Mouse (Mus musculus): ENCODE measurements around the gene Soat1. TPM values are rescaled to one million over a fixed set of nuclear protein-coding genes. Genes with fewer than 3 reads are reported as not detected.

Gene Soat1
- polyA plus RNA-seq, 1 experiment from 2014 or later = 19.7 TPM

GRCm38 (mm10) chr1:156471955-156472354, 2.2 kb downstream of the Soat1 start:
- Histone ChIP-seq H3K27me3 (ENCODE audit: control insufficient read depth, insufficient read depth, low read length) (no peaks in the 10 kb centered on the region), H3K4me3 (ENCODE audit: low read depth, low read length) (no peak overlapping the region), H3K9me3 (ENCODE audit: control insufficient read depth, low read length) (no peaks in the 10 kb centered on the region), H3K9ac (ENCODE audit: low read length) (no peak overlapping the region), H3K4me2 (ENCODE audit: low read depth) (no peak overlapping the region), H3K4me1 (ENCODE audit: control insufficient read depth, insufficient read depth, low read length) (no peaks in the 10 kb centered on the region), H3K36me3 (ENCODE audit: control insufficient read depth, insufficient read depth, low read length) (no peaks in the 10 kb centered on the region), H3K27ac (ENCODE audit: low read depth, low read length) (no peak overlapping the region)
- WGBS = 88% methylated on average over 7 of the region's 7 CpGs
- ATAC-seq (ENCODE audit: insufficient read depth, low FRiP score, low TSS enrichment) (no peak), DNase-seq (ENCODE audit: low spot score) (no peak)

- ATAC-seq (ENCODE audit: insufficient read depth, low FRiP score, low TSS enrichment) = no peak
- Histone ChIP-seq H3K4me3 (ENCODE audit: low read depth, low read length) (no peak overlapping the region), H3K9ac (ENCODE audit: low read length) (no peak overlapping the region), H3K27ac (ENCODE audit: low read depth, low read length) (no peak overlapping the region), H3K4me2 (ENCODE audit: low read depth) (no peak overlapping the region), H3K27me3 (ENCODE audit: control insufficient read depth, insufficient read depth, low read length) (no peaks in the 10 kb centered on the region), H3K36me3 (ENCODE audit: control insufficient read depth, insufficient read depth, low read length) (no peaks in the 10 kb centered on the region), H3K9me3 (ENCODE audit: control insufficient read depth, low read length) (no peaks in the 10 kb centered on the region), H3K4me1 (ENCODE audit: control insufficient read depth, insufficient read depth, low read length) (no peaks in the 10 kb centered on the region)
- DNase-seq (ENCODE audit: low spot score) = no peak
- 94% methylated on average over 3 of the region's 3 CpGs for WGBS
Observed at GRCm38 (mm10) chr1:156471071-156471470, 3.1 kb downstream of the Soat1 start.

GRCm38 (mm10) chr1:156470557-156470956, 3.6 kb downstream of the Soat1 start:
- Histone ChIP-seq H3K27me3 (ENCODE audit: control insufficient read depth, insufficient read depth, low read length) (no peaks in the 10 kb centered on the region), H3K9ac (ENCODE audit: low read length) (no peak overlapping the region), H3K4me2 (ENCODE audit: low read depth) (no peak overlapping the region), H3K9me3 (ENCODE audit: control insufficient read depth, low read length) (no peaks in the 10 kb centered on the region), H3K4me3 (ENCODE audit: low read depth, low read length) (no peak overlapping the region), H3K36me3 (ENCODE audit: control insufficient read depth, insufficient read depth, low read length) (peaks cover 5% of the 10 kb centered on the region; the same call in 1 of the 2 replicates), H3K4me1 (ENCODE audit: control insufficient read depth, insufficient read depth, low read length) (no peaks in the 10 kb centered on the region), H3K27ac (ENCODE audit: low read depth, low read length) (no peak overlapping the region)
- 90% methylated on average over 7 of the region's 7 CpGs for WGBS
- DNase-seq (ENCODE audit: low spot score) = no peak
- ATAC-seq (ENCODE audit: insufficient read depth, low FRiP score, low TSS enrichment) = no peak

GRCm38 (mm10) chr1:156468576-156468975, 5.6 kb downstream of the Soat1 start:
- Histone ChIP-seq H3K27me3 (ENCODE audit: control insufficient read depth, insufficient read depth, low read length) (no peaks in the 10 kb centered on the region), H3K9ac (ENCODE audit: low read length) (no peak overlapping the region), H3K4me1 (ENCODE audit: control insufficient read depth, insufficient read depth, low read length) (no peaks in the 10 kb centered on the region), H3K36me3 (ENCODE audit: control insufficient read depth, insufficient read depth, low read length) (peaks cover 5% of the 10 kb centered on the region; the same call in 1 of the 2 replicates), H3K4me3 (ENCODE audit: low read depth, low read length) (no peak overlapping the region), H3K4me2 (ENCODE audit: low read depth) (no peak overlapping the region), H3K27ac (ENCODE audit: low read depth, low read length) (no peak overlapping the region), H3K9me3 (ENCODE audit: control insufficient read depth, low read length) (no peaks in the 10 kb centered on the region)
- 85% methylated on average over 3 of the region's 3 CpGs for WGBS
- ATAC-seq (ENCODE audit: insufficient read depth, low FRiP score, low TSS enrichment) (no peak), DNase-seq (ENCODE audit: low spot score) (no peak)

- no peak overlapping the region for H3K4me2 ChIP-seq (ENCODE audit: low read depth)
- no peak overlapping the region for H3K9ac ChIP-seq (ENCODE audit: low read length)
- H3K36me3 ChIP-seq (ENCODE audit: control insufficient read depth, insufficient read depth, low read length) = peaks cover 5% of the 10 kb centered on the region; the same call in 1 of the 2 replicates
- no peaks in the 10 kb centered on the region for H3K4me1 ChIP-seq (ENCODE audit: control insufficient read depth, insufficient read depth, low read length)
- 69% methylated on average over 12 of the region's 12 CpGs for WGBS
- H3K9me3 ChIP-seq (ENCODE audit: control insufficient read depth, low read length) = no peaks in the 10 kb centered on the region
- H3K27ac ChIP-seq (ENCODE audit: low read depth, low read length) = no peak overlapping the region
- H3K27me3 ChIP-seq (ENCODE audit: control insufficient read depth, insufficient read depth, low read length) = no peaks in the 10 kb centered on the region
- no peak overlapping the region for H3K4me3 ChIP-seq (ENCODE audit: low read depth, low read length)
- DNase-seq (ENCODE audit: low spot score) (no peak), ATAC-seq (ENCODE audit: insufficient read depth, low FRiP score, low TSS enrichment) (no peak)
Observed at GRCm38 (mm10) chr1:156467655-156468255, 6.4 kb downstream of the Soat1 start.

GRCm38 (mm10) chr1:156464963-156465362, 9.2 kb downstream of the Soat1 start:
- Histone ChIP-seq H3K36me3 (ENCODE audit: control insufficient read depth, insufficient read depth, low read length) (peaks cover 5% of the 10 kb centered on the region; the same call in 1 of the 2 replicates), H3K27me3 (ENCODE audit: control insufficient read depth, insufficient read depth, low read length) (no peaks in the 10 kb centered on the region), H3K4me3 (ENCODE audit: low read depth, low read length) (no peak overlapping the region), H3K27ac (ENCODE audit: low read depth, low read length) (no peak overlapping the region), H3K4me2 (ENCODE audit: low read depth) (no peak overlapping the region), H3K4me1 (ENCODE audit: control insufficient read depth, insufficient read depth, low read length) (no peaks in the 10 kb centered on the region), H3K9me3 (ENCODE audit: control insufficient read depth, low read length) (no peaks in the 10 kb centered on the region), H3K9ac (ENCODE audit: low read length) (no peak overlapping the region)
- ATAC-seq (ENCODE audit: insufficient read depth, low FRiP score, low TSS enrichment) (no peak), DNase-seq (ENCODE audit: low spot score) (no peak)
- 93% methylated on average over 9 of the region's 9 CpGs for WGBS

- Histone ChIP-seq H3K36me3 (ENCODE audit: control insufficient read depth, insufficient read depth, low read length) (peaks cover 5% of the 10 kb centered on the region; the same call in 1 of the 2 replicates), H3K9me3 (ENCODE audit: control insufficient read depth, low read length) (no peaks in the 10 kb centered on the region), H3K4me3 (ENCODE audit: low read depth, low read length) (no peak overlapping the region), H3K27ac (ENCODE audit: low read depth, low read length) (no peak overlapping the region), H3K4me2 (ENCODE audit: low read depth) (no peak overlapping the region), H3K4me1 (ENCODE audit: control insufficient read depth, insufficient read depth, low read length) (no peaks in the 10 kb centered on the region), H3K27me3 (ENCODE audit: control insufficient read depth, insufficient read depth, low read length) (no peaks in the 10 kb centered on the region), H3K9ac (ENCODE audit: low read length) (no peak overlapping the region)
- ATAC-seq (ENCODE audit: insufficient read depth, low FRiP score, low TSS enrichment) = no peak
- DNase-seq (ENCODE audit: low spot score) = no peak
- 93% methylated on average over 8 of the region's 8 CpGs for WGBS
Observed at GRCm38 (mm10) chr1:156463981-156464853, 9.9 kb downstream of the Soat1 start.

- no peaks in the 10 kb centered on the region for H3K27me3 ChIP-seq (ENCODE audit: control insufficient read depth, insufficient read depth, low read length)
- H3K9me3 ChIP-seq (ENCODE audit: control insufficient read depth, low read length) = no peaks in the 10 kb centered on the region
- 81% methylated on average over 12 of the region's 12 CpGs for WGBS
- H3K36me3 ChIP-seq (ENCODE audit: control insufficient read depth, insufficient read depth, low read length) = peaks cover 5% of the 10 kb centered on the region; the same call in 1 of the 2 replicates
- H3K4me2 ChIP-seq (ENCODE audit: low read depth) = no peak overlapping the region
- no peak overlapping the region for H3K4me3 ChIP-seq (ENCODE audit: low read depth, low read length)
- ATAC-seq (ENCODE audit: insufficient read depth, low FRiP score, low TSS enrichment) = no peak
- H3K9ac ChIP-seq (ENCODE audit: low read length) = no peak overlapping the region
- H3K4me1 ChIP-seq (ENCODE audit: control insufficient read depth, insufficient read depth, low read length) = no peaks in the 10 kb centered on the region
- no peak overlapping the region for H3K27ac ChIP-seq (ENCODE audit: low read depth, low read length)
- DNase-seq (ENCODE audit: low spot score) = no peak
Observed at GRCm38 (mm10) chr1:156462273-156462991, 11.7 kb downstream of the Soat1 start.
